Mouse (Mus musculus): ENCODE measurements around the gene Psg20. TPM values are rescaled to one million over a fixed set of nuclear protein-coding genes. Genes with fewer than 3 reads are reported as not detected.
"Not testable (repeated sequence)": the region's sequence is repeated elsewhere in the genome, so short reads cannot be mapped to it uniquely, and the experiment has no call there.

The Psg20 gene
- total RNA-seq (2014; fragmentation: Nextera tagmentation) (not detected in 2 replicates), total RNA-seq (2017) (not detected in 2 replicates)

GRCm38 (mm10) chr7:18686085-18686484, at the start of gene Psg20:
TSS of gene Psg20 (minus strand) at chr7:18686185.
- no peak for ATAC-seq (replicated peaks; ENCODE audit: poor library complexity, severe bottlenecking)

- ATAC-seq (replicated peaks; ENCODE audit: poor library complexity, severe bottlenecking), result no peak
Observed at GRCm38 (mm10) chr7:18734451-18734850, 48.5 kb upstream of the Psg20 start.

DNA sequence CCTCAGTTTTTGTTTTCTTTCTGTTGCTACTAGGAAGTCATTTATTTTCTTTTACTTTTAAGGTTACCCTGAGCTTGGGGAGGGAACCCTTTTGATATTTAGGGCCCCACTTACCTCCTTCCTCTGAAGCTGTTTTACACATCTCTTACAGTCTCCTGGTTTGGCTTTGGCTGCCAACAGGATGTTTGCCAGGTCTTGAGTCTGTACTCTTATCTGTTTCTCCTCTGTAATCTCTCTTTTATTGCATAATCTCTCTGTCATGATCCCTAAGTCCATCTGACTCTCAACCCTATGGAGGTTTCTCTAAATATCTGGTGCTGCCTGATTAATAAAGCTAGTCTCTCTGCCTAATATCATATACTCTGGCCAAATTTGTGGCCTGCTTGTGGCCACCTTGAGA, 47.1 kb upstream of the Psg20 start:
- ATAC-seq (replicated peaks; ENCODE audit: poor library complexity, severe bottlenecking), result no peak

DNA sequence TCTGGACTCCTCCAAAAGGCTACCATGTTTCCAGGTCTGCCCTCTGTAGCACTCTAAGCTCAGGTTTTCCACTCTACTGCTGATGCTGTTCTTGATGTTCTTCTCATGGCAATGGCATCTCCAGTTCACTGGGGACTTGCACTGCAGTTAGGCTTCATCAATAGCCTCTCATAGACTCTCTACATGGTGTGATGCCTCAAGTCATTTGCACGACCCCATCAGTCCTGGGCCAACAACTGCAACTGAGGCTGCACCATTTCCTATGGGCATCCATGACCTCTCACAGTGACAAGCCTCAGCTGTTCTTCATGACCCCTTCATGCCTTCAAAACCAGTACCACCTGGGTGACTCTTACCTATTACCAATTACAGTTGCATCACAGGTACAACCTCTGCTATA, 42.4 kb upstream of the Psg20 start:
- ATAC-seq (replicated peaks; ENCODE audit: poor library complexity, severe bottlenecking), result no peak

- ATAC-seq (replicated peaks; ENCODE audit: poor library complexity, severe bottlenecking), result not testable (repeated sequence)
Observed at GRCm38 (mm10) chr7:18725931-18726330, 39.9 kb upstream of the Psg20 start.

DNA sequence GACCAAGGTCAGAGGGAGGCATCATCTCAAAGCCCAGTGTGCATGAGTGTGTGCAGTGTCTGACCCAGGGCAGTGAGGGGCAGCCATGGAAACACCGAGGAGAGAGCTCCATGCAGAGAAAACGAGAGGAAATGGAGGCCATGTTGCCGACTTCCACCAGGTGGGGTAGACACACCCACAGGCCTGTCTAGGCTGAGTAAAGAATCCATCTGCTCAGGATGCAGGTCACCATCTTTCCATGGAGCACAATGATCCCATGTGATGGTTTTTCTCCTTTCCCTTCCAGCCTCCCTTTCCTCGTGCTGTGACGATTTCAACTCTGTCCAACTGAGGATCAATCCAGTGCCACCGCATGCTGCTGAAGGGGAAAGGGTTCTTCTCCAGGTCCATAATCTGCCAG, 38.0 kb upstream of the Psg20 start:
- ATAC-seq (replicated peaks; ENCODE audit: poor library complexity, severe bottlenecking), result no peak

DNA sequence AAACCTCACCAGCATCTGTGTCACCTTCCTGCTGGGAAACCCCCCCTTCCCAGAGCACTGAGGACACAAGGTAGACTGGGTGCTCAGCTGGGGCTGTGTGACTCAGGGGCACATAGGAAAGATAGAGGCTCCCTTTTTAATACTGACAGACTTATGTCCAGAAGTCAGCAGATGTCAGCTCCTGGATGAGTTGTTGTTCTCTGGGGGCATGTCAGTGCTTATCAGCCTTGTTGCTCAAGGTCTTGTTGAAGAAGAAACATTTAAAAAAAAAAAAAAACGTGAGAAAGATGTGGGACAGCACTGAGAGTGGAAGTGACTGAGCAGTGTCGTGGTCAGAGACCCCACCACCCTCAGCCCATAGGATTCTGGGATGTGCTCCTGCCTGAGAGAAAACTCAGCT, 31.8 kb upstream of the Psg20 start, which contains the start of gene Psg22:
Gene Psg22, plus strand, starts transcription at position 301 of the 400 bp plus-strand sequence.
- no peak for ATAC-seq (replicated peaks; ENCODE audit: poor library complexity, severe bottlenecking)

GRCm38 (mm10) chr7:18715546-18715945, 29.6 kb upstream of the Psg20 start:
- no peak for ATAC-seq (replicated peaks; ENCODE audit: poor library complexity, severe bottlenecking)

- ATAC-seq (replicated peaks; ENCODE audit: poor library complexity, severe bottlenecking), result no peak
Observed at GRCm38 (mm10) chr7:18710846-18711245, 24.9 kb upstream of the Psg20 start.

- ATAC-seq (replicated peaks; ENCODE audit: poor library complexity, severe bottlenecking), result not testable (repeated sequence)
Observed at GRCm38 (mm10) chr7:18710331-18710730, 24.3 kb upstream of the Psg20 start.

GRCm38 (mm10) chr7:18685586-18685985, 399 bp downstream of the Psg20 start:
- no peak for ATAC-seq (replicated peaks; ENCODE audit: poor library complexity, severe bottlenecking)

GRCm38 (mm10) chr7:18679772-18680171, 6.2 kb downstream of the Psg20 start:
- peak; percentile 48; the same call in 1 of the 2 replicates for ATAC-seq (replicated peaks; ENCODE audit: poor library complexity, severe bottlenecking)

GRCm38 (mm10) chr7:18656625-18657024, 29.4 kb downstream of the Psg20 start, which contains the start of gene Psg21:
TSS of gene Psg21 (minus strand) at chr7:18656725.
- not testable (repeated sequence) for ATAC-seq (replicated peaks; ENCODE audit: poor library complexity, severe bottlenecking)

DNA sequence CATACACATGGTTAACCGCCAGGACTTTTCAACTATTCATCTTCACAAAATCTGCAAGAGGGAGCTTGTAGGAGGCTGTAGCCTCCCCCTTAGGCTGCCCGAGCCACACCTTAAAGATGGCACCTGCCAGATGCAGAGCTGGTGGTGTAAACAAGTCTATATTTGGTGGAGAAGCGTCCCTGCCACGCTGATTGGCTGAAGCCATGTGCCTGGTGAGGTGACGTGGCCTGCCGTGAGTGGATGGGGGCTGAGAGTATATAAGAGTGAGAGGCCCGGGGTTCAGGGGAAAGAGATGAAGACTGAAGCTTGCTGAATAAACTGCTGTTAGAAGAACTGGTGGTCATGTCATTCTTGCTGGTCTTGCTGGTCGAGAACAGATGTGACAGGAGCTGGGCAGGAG, 59.1 kb downstream of the Psg20 start:
- ATAC-seq (replicated peaks; ENCODE audit: poor library complexity, severe bottlenecking), result not testable (repeated sequence)

Other genes starting within 250 kb of the Psg20 start
- not detected in 2 replicates for gene Psg26, start 202.0 kb downstream of the Psg20 start, total RNA-seq (2014; fragmentation: Nextera tagmentation)
- not detected in 2 replicates for gene Psg26, start 202.0 kb downstream of the Psg20 start, total RNA-seq (2017)
- gene Psg25, start 153.9 kb downstream of the Psg20 start, total RNA-seq (2014; fragmentation: Nextera tagmentation), result not detected in 2 replicates
- not detected in 2 replicates for gene Psg25, start 153.9 kb downstream of the Psg20 start, total RNA-seq (2017)
- not detected in 2 replicates for gene Psg27, start 118.9 kb downstream of the Psg20 start, total RNA-seq (2014; fragmentation: Nextera tagmentation)
- gene Psg27, start 118.9 kb downstream of the Psg20 start, total RNA-seq (2017), result not detected in 2 replicates
- gene Psg23, start 69.7 kb downstream of the Psg20 start, total RNA-seq (2014; fragmentation: Nextera tagmentation), result not detected in 2 replicates
- gene Psg23, start 69.7 kb downstream of the Psg20 start, total RNA-seq (2017), result not detected in 2 replicates
- gene Psg21, start 29.5 kb downstream of the Psg20 start, total RNA-seq (2014; fragmentation: Nextera tagmentation), result not detected in 2 replicates
- not detected in 2 replicates for gene Psg21, start 29.5 kb downstream of the Psg20 start, total RNA-seq (2017)
- gene Psg22, start 31.9 kb upstream of the Psg20 start, total RNA-seq (2014; fragmentation: Nextera tagmentation), result not detected in 2 replicates
- gene Psg22, start 31.9 kb upstream of the Psg20 start, total RNA-seq (2017), result not detected in 2 replicates
- gene Psg19, start 112.3 kb upstream of the Psg20 start, total RNA-seq (2014; fragmentation: Nextera tagmentation), result not detected in 2 replicates
- gene Psg19, start 112.3 kb upstream of the Psg20 start, total RNA-seq (2017), result not detected in 2 replicates
- gene Psg17, start 135.4 kb upstream of the Psg20 start, total RNA-seq (2014; fragmentation: Nextera tagmentation), result not detected in 2 replicates
- not detected in 2 replicates for gene Psg17, start 135.4 kb upstream of the Psg20 start, total RNA-seq (2017)
- 0.34 TPM in 1 of 2 replicates, not detected in the other for gene Mill2, start 153.8 kb upstream of the Psg20 start, total RNA-seq (2014; fragmentation: Nextera tagmentation)
- gene Mill2, start 153.8 kb upstream of the Psg20 start, total RNA-seq (2017), result 0.04 TPM in 1 of 2 replicates, not detected in the other
- gene Pglyrp1, start 185.1 kb upstream of the Psg20 start, total RNA-seq (2014; fragmentation: Nextera tagmentation), result 112 and 117 TPM in 2 replicates
- 17.6 and 21.2 TPM in 2 replicates for gene Pglyrp1, start 185.1 kb upstream of the Psg20 start, total RNA-seq (2017)
- gene Ccdc61, start 224.2 kb upstream of the Psg20 start, total RNA-seq (2014; fragmentation: Nextera tagmentation), result 34.6 and 45.4 TPM in 2 replicates
- gene Ccdc61, start 224.2 kb upstream of the Psg20 start, total RNA-seq (2017), result 11.4 and 12.1 TPM in 2 replicates
- not detected in 2 replicates for gene Nova2, start 239.7 kb upstream of the Psg20 start, total RNA-seq (2014; fragmentation: Nextera tagmentation)
- gene Nova2, start 239.7 kb upstream of the Psg20 start, total RNA-seq (2017), result not detected in 2 replicates